Mouse (Mus musculus) MEL (cell line): ENCODE data around the gene Edrf1. TPM values are rescaled to one million over a fixed set of nuclear protein-coding genes. Genes with fewer than 3 reads are reported as not detected.

Experiments
- DNase-seq: peaks from one replicate; pipeline ENCODE4 v3.0.0; 2011; ENCODE audit warnings: low read depth, low spot score
- H3K27ac ChIP-seq: 2 replicates; pipeline ENCODE4 v1.5.1; 2012; ENCODE audit warnings: low read depth, mild to moderate bottlenecking, control low read depth, low read length, moderate library complexity; ENCODE audit not compliant: control insufficient read depth
- H3K27me3 ChIP-seq, 2 experiments: fragments of 150-350 bp in 1 of 2; sonication (generic) in 1 of 2; 2 replicates each; pipeline ENCODE4 v1.6.1; 2012; ENCODE audit warnings: low read length in 2 of 2, mild to moderate bottlenecking in 2 of 2, improper control_type of control experiment in 1 of 2, moderate library complexity in 1 of 2; ENCODE audit not compliant: insufficient read depth in 2 of 2, control insufficient read depth in 1 of 2
- H3K36me3 ChIP-seq, 2 experiments: 2 replicates each; pipeline ENCODE4 v1.6.1; 2012 to 2014; ENCODE audit warnings: low read length in 2 of 2, improper control_type of control experiment in 1 of 2, inconsistent platforms in 1 of 2, mild to moderate bottlenecking in 1 of 2; ENCODE audit not compliant: insufficient read depth in 2 of 2, control insufficient read depth in 1 of 2
- H3K4me1 ChIP-seq, 2 experiments: fragments of 150-350 bp in 1 of 2; sonication (generic) in 1 of 2; 2 replicates each; pipeline ENCODE4 v1.6.1; 2012; ENCODE audit warnings: low read length in 2 of 2, improper control_type of control experiment in 1 of 2, mild to moderate bottlenecking in 1 of 2; ENCODE audit not compliant: insufficient read depth in 2 of 2, control insufficient read depth in 1 of 2
- H3K4me3 ChIP-seq, 2 experiments: fragments of 150-350 bp in 1 of 2; sonication (generic) in 1 of 2; 2 replicates each; pipeline ENCODE4 v1.5.1; 2012; ENCODE audit warnings: low read depth in 2 of 2, low read length in 2 of 2, mild to moderate bottlenecking in 2 of 2, moderate library complexity in 2 of 2, control low read depth in 1 of 2, improper control_type of control experiment in 1 of 2; ENCODE audit not compliant: control insufficient read depth in 1 of 2, insufficient read depth in 1 of 2
- H3K79me2 ChIP-seq: 2 replicates; pipeline ENCODE4 v1.6.1; 2012; ENCODE audit warnings: mild to moderate bottlenecking, low read length, moderate library complexity; ENCODE audit not compliant: control insufficient read depth, poor library complexity, insufficient read depth
- H3K9ac ChIP-seq: 2 replicates; pipeline ENCODE4 v1.6.1; 2012; ENCODE audit warnings: low read depth, mild to moderate bottlenecking, control low read depth, low read length, moderate library complexity; ENCODE audit not compliant: control insufficient read depth, poor library complexity, severe bottlenecking
- H3K9me3 ChIP-seq: fragments of 150-350 bp; sonication (generic); replicated peaks from 2 replicates; pipeline ENCODE4 v1.6.1; 2012; ENCODE audit warnings: mild to moderate bottlenecking, low read length, improper control_type of control experiment, moderate library complexity; ENCODE audit not compliant: insufficient read depth
- BHLHE40 ChIP-seq: IDR thresholded peaks from 2 replicates; pipeline ENCODE4 v1.6.1; 2012; ENCODE audit warnings: low read depth, mild to moderate bottlenecking, inconsistent platforms, low read length, improper control_type of control experiment, borderline replicate concordance
- CTCF ChIP-seq, 3 experiments: IDR thresholded peaks in 2 of 3; conservative IDR thresholded peaks in 1 of 3; 2 replicates each; pipeline ENCODE4 v1.5.1; 2011 to 2012; ENCODE audit warnings: low read length in 3 of 3, low read depth in 2 of 3, mild to moderate bottlenecking in 2 of 3, improper control_type of control experiment in 1 of 3, inconsistent platforms in 1 of 3, mixed read lengths in 1 of 3, moderate library complexity in 1 of 3; ENCODE audit not compliant: control insufficient read depth in 1 of 3, insufficient read depth in 1 of 3, poor library complexity in 1 of 3, severe bottlenecking in 1 of 3
- E2F4 ChIP-seq: IDR thresholded peaks from 2 replicates; pipeline ENCODE4 v1.6.1; 2011; ENCODE audit warnings: low read depth, low read length, improper control_type of control experiment, borderline replicate concordance
- ELF1 ChIP-seq: IDR thresholded peaks from 2 replicates; pipeline ENCODE4 v1.6.1; 2014; ENCODE audit warnings: low read depth, mild to moderate bottlenecking, inconsistent platforms, low read length, improper control_type of control experiment, moderate library complexity
- ETS1 ChIP-seq: IDR thresholded peaks from 2 replicates; pipeline ENCODE4 v1.6.1; 2012; ENCODE audit warnings: low read depth, mild to moderate bottlenecking, inconsistent platforms, low read length, improper control_type of control experiment, moderate library complexity
- GATA1 ChIP-seq: IDR thresholded peaks from 2 replicates; pipeline ENCODE4 v1.6.1; 2011; ENCODE audit warnings: low read depth, low read length, improper control_type of control experiment
- MAX ChIP-seq: IDR thresholded peaks from 2 replicates; pipeline ENCODE4 v1.6.1; 2011; ENCODE audit warnings: low read length, improper control_type of control experiment
- MEF2A ChIP-seq: IDR thresholded peaks from 2 replicates; pipeline ENCODE4 v1.6.1; 2014; ENCODE audit warnings: low read depth, mild to moderate bottlenecking, inconsistent platforms, low read length, improper control_type of control experiment; ENCODE audit not compliant: poor library complexity, insufficient replicate concordance, severe bottlenecking; ENCODE audit errors: extremely low read depth
- MXI1 ChIP-seq: IDR thresholded peaks from 2 replicates; pipeline ENCODE4 v1.6.1; 2011; ENCODE audit warnings: mild to moderate bottlenecking, low read depth, low read length, improper control_type of control experiment
- MYB ChIP-seq: IDR thresholded peaks from 2 replicates; pipeline ENCODE4 v1.6.1; 2011; ENCODE audit warnings: mild to moderate bottlenecking, low read depth, low read length, improper control_type of control experiment
- NRF1 ChIP-seq: IDR thresholded peaks from 2 replicates; pipeline ENCODE4 v1.6.1; 2014; ENCODE audit warnings: low read depth, mild to moderate bottlenecking, inconsistent platforms, low read length, improper control_type of control experiment, moderate library complexity; ENCODE audit not compliant: poor library complexity, insufficient read depth, severe bottlenecking
- POLR2AphosphoS2 ChIP-seq: IDR thresholded peaks from 2 replicates; pipeline ENCODE4 v1.6.1; 2011; ENCODE audit warnings: low read length, improper control_type of control experiment
- POLR2AphosphoS5 ChIP-seq: IDR thresholded peaks from 2 replicates; pipeline ENCODE4 v1.6.1; 2012; ENCODE audit warnings: low read depth, borderline replicate concordance, mild to moderate bottlenecking, inconsistent platforms, low read length, moderate library complexity, mixed read lengths
- TBP ChIP-seq: IDR thresholded peaks from 2 replicates; pipeline ENCODE4 v1.8.0; 2011; ENCODE audit warnings: low read depth, low read length, improper control_type of control experiment
- TCF12 ChIP-seq: IDR thresholded peaks from 2 replicates; pipeline ENCODE4 v1.6.1; 2014; ENCODE audit warnings: low read depth, mild to moderate bottlenecking, inconsistent platforms, low read length, improper control_type of control experiment, moderate library complexity
- USF1 ChIP-seq: IDR thresholded peaks from 2 replicates; pipeline ENCODE4 v1.6.1; 2014; ENCODE audit warnings: low read depth, mild to moderate bottlenecking, inconsistent platforms, low read length, improper control_type of control experiment, moderate library complexity
- USF2 ChIP-seq, 2 experiments: IDR thresholded peaks; 2 replicates each; pipeline ENCODE4 v1.6.1; 2011 to 2012; ENCODE audit warnings: improper control_type of control experiment in 2 of 2, low read length in 2 of 2, borderline replicate concordance in 1 of 2, inconsistent platforms in 1 of 2, low read depth in 1 of 2, mild to moderate bottlenecking in 1 of 2; ENCODE audit not compliant: insufficient read depth in 1 of 2
- ZMIZ1 ChIP-seq: IDR thresholded peaks from 2 replicates; pipeline ENCODE4 v1.6.1; 2012; ENCODE audit warnings: low read depth, mild to moderate bottlenecking, inconsistent platforms, low read length, improper control_type of control experiment, moderate library complexity
- polyA plus RNA-seq, 2 experiments: library from polyadenylated mRNA; stranded (reverse) in 1 of 2; unstranded in 1 of 2; fragments of >175 nt in 1 of 2; fragments of >200 nt in 1 of 2; gene quantifications; 2 replicates each; pipeline versions ENCODE4 v1.2.1 to v1.2.4; 2012; ENCODE audit warnings: low replicate concordance in 2 of 2, low read depth in 1 of 2; ENCODE audit not compliant: insufficient read length in 2 of 2, insufficient read depth in 1 of 2, missing spikeins in 1 of 2
- total RNA-seq: library from RNA; depleted of rRNA; stranded (reverse); fragments of 300-350 nt; gene quantifications from 2 replicates; pipeline ENCODE4 v1.2.3, GENCODE M21; 2012

The Edrf1 gene
- total and polyA plus RNA-seq, 3 experiments: 17.8 to 104 (median 28.1) TPM

- TF ChIP-seq BHLHE40 (peak; percentile 80; the same call in 1 of the 2 replicates), POLR2AphosphoS5 (no peak), TCF12 (peak; percentile 99), NRF1 (no peak), MAX (peak; percentile 43; the same call in 1 of the 2 replicates), GATA1 (peak; percentile 98), MEF2A (peak; percentile 26; the same call in 1 of the 2 replicates), MXI1 (peak; percentile 51; the same call in 1 of the 2 replicates)
Observed at GRCm38 (mm10) chr7:133698021-133698709, 60.8 kb downstream of the Edrf1 start (continued).

- Histone ChIP-seq H3K27ac (no peak overlapping the region), H3K36me3 (peaks cover 0 to 25% of the 10 kb centered on the region in 2 experiments; a peak in 2 of 4 replicates), H3K9me3 (no peaks in the 10 kb centered on the region), H3K4me3 (no peak overlapping the region), H3K79me2 (no peaks in the 10 kb centered on the region), H3K27me3 (no peaks in the 10 kb centered on the region)
- no peak for DNase-seq
- TF ChIP-seq ELF1: no peak
- TF ChIP-seq POLR2AphosphoS5: no peak
- no peak for TF ChIP-seq TBP
- no peak for TF ChIP-seq GATA1
- TF ChIP-seq USF1: no peak
- TF ChIP-seq USF2 (IDR thresholded peaks at IDR 0.05; ENCODE audit: borderline replicate concordance in 1 of 2, insufficient read depth in 1 of 2, low read depth in 1 of 2, low read length in 2 of 2): no peak
- TF ChIP-seq ETS1: no peak
- no peak for TF ChIP-seq E2F4
- no peak for TF ChIP-seq CTCF (IDR thresholded peaks at IDR 0.05 in 2 of 3, conservative IDR thresholded peaks at IDR 0.05 in 1 of 3; ENCODE audit: control insufficient read depth in 1 of 3, insufficient read depth in 1 of 3, low read depth in 2 of 3, low read length in 3 of 3, poor library complexity in 1 of 3, severe bottlenecking in 1 of 3)
- TF ChIP-seq POLR2AphosphoS2: no peak
- TF ChIP-seq ZMIZ1: no peak
- TF ChIP-seq MYB: no peak
- TF ChIP-seq, all 39 proteins: peak for 0
- no peak overlapping the region for H3K9ac ChIP-seq
- peaks cover 13 to 26% of the 10 kb centered on the region in 2 experiments for H3K4me1 ChIP-seq
Observed at GRCm38 (mm10) chr7:133699885-133700284, 62.5 kb downstream of the Edrf1 start.
